Mouse (Mus musculus) myocyte (in vitro differentiated cells): Measurements from ENCODE around the gene Ndufs8.

Experiments used
- MYOD1 ChIP-seq, 3 experiments: IDR thresholded peaks; one replicate each; pipeline ENCODE4 v1.6.1; 2011; ENCODE audit warnings: control low read depth in 2 of 3, low read depth in 2 of 3, mild to moderate bottlenecking in 2 of 3, moderate library complexity in 1 of 3; ENCODE audit not compliant: insufficient read length in 2 of 3, control insufficient read depth in 1 of 3
- POLR2A ChIP-seq: IDR thresholded peaks from one replicate; pipeline ENCODE4 v1.6.1; 2011; ENCODE audit warnings: low read depth, mild to moderate bottlenecking, control low read depth, moderate library complexity; ENCODE audit not compliant: insufficient read length
- POLR2AphosphoS2 ChIP-seq: IDR thresholded peaks from one replicate; pipeline ENCODE4 v1.6.1; 2011; ENCODE audit warnings: low read depth, control low read depth; ENCODE audit not compliant: insufficient read length
- TCF12 ChIP-seq: IDR thresholded peaks from one replicate; pipeline ENCODE4 v1.6.1; 2011; ENCODE audit warnings: mild to moderate bottlenecking, control low read depth; ENCODE audit not compliant: poor library complexity, insufficient read depth, severe bottlenecking
- USF1 ChIP-seq: IDR thresholded peaks from one replicate; pipeline ENCODE4 v1.6.1; 2011; ENCODE audit warnings: low read depth, mild to moderate bottlenecking, control low read depth, moderate library complexity

DNA sequence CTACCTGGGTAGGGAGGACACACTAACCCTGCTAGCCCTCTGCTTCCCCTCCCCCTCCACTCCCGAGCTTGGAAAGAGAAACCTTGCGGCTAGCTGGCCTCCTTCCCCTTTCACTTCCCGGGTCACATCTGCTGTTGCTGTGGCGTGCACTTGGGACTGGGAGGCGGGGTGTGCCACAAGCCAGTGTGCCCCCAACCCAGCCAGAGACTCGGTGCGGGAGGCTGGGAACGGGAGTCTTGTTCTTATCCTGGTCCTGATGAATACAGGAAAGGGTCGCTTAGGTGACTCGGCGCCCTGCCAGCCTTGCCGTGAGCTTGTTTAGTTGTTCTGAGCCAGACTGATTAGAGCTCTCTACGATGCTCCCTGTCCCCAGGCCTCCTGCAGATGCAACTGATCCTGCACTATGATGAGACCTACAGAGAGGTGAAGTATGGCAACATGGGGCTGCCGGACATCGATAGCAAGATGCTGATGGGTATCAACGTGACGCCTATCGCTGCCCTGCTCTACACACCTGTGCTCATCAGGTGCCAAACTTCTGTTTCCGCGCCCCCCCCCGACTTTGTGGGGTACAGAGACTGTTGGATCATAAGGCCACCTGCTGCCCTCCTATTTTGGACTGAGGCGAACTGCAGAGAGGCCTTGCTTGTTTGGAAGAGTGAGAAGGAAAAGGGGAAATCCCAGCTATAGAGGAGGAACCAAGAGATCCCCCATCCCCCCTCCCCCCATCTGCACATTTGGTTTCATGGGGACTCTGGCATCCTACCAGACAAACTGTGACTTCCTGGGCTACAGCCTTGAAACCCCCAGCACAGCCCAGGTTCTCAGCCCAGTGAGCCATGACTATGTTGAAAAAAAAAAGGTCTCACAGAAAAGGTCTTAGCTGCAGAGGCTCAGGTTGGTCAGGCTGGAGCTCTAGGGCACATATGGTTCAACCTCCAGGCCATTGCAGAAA lies 23.6 kb upstream of the Ndufs8 start:
- TF ChIP-seq TCF12 (no peak), POLR2A (no peak), POLR2AphosphoS2 (no peak), USF1 (no peak), MYOD1 (IDR thresholded peaks at IDR 0.05; ENCODE audit: control insufficient read depth in 1 of 3, insufficient read length in 2 of 3, low read depth in 2 of 3) (peak in 1 of 3 experiments; percentile 6)
